Mouse (Mus musculus): ENCODE data around the gene Pmm2.

Gene Pmm2

DNA sequence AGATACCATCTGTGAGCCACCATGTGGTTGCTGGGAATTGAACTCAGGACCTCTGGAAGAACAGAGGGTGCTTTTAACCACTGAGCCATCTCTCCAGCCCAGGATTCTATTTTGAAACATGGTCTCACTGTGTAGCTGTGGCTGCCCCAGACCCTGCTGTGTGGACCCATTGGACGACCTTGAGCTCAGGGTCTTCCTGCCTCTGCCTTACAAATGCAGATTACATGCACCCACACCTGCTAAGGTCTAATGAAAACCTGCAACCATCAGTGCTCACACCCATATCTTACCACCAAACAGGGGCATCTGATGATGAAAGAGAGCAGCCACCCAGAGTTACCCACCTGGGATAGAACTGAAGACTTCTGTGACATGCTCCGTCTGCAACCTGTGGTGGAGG, 18.8 kb downstream of the Pmm2 start:
- DNase-seq (ENCODE audit: low spot score in 2 of 2) = no peak

DNA sequence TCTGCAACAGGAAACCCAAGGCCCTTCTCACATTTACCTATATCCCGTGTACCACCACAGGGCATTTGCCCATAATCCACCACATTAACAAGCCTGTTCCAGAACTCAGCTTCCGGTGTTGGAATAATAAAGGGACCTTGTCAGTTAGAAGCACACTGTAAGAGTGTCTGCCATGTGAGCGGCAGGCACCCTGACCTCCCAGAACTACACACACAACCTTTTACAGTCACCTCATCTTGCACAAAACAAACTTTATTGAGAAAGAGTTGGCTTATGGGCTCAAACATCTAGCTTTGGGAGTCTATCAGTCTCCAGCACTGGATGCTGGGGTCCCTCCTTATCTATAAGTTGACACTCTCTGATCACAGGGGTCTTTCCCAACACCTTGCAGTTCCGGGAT, 20.9 kb downstream of the Pmm2 start:
- DNase-seq (ENCODE audit: low spot score in 2 of 2) = no peak

DNA sequence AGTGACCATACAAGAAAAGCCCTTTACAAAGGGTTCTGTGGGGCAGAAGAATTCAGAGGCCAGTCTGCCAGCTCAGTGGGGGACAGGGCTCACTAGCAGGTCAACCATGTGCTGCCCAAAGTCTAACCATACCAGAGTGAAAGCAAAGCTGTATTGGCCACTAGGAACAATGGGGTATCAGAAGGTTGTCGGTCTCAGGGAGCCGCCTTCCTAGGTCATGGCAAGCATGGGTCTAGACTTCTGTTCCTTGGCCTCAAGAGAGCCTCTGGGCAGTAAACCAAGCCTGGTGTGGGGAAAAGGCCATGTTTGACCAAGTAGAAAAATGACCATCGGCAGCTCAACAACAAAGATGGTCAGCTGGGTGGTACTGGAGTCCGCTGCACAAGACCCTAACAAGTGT, 21.3 kb downstream of the Pmm2 start:
- DNase-seq (ENCODE audit: low spot score in 2 of 2) = no peak

DNA sequence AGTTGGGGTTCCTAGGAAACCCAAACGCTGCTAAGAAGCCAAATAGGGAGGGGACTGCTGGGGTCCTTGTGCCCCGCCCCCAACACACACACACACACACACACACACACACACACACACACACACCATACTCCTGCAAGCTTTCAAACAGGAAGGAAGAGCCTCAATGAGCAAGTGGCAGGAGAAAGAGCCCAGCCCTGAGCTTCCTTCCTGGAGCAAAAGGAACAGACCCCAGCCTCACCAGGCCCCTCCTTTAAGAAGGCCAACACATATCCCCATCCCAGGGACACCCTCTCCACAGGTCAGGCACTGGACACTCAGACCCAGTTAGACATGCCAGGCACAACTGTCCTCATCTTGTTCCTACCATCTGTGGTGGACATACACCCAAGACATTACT, 25.5 kb downstream of the Pmm2 start:
- no peak for DNase-seq (ENCODE audit: low spot score in 2 of 2)

DNA sequence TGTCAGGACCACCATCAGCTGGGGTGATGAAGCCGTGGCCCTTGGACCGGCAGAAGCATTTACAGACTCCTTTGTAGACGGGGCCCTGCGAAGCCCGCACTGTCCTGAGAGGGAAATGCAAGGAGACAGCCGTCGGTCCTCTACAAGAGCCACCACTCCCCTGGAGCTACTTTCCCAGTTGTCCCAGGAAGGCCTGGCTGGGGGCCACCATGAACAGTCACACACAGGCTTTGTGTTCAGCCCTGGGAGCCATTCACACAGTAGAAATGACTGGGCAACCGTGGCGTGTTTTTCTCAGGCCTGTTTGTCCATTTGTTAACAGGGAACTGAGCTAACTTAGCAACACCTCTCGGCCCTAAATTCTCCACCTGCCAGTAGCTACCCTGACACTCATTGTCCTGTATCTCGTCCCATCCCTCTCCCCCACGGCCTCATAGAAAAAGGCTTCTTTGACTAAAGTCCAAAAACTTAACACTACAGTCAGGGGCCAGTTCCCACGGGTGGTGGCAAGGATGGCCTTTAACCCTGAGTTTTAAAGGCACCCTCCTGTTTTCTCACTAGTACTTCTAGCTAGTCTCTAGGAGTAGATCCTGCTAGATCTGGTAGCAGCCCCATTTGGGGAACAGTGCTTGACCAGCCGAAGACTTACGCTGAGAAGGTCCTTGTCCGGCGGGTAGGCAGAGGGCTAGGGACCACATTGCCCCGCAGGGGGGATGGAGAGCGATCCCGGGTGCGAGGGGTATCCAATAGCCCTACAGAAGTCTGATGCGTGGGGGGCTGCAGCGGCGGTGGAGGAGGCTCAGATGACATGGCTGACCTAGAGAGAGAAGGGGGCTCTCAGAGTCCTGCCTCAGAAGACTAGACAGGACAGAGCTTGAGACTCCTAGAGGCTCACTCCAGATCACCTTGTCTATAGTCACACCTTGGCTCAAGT, 26.4 kb downstream of the Pmm2 start:
- no peak for DNase-seq (ENCODE audit: low spot score in 2 of 2)

DNA sequence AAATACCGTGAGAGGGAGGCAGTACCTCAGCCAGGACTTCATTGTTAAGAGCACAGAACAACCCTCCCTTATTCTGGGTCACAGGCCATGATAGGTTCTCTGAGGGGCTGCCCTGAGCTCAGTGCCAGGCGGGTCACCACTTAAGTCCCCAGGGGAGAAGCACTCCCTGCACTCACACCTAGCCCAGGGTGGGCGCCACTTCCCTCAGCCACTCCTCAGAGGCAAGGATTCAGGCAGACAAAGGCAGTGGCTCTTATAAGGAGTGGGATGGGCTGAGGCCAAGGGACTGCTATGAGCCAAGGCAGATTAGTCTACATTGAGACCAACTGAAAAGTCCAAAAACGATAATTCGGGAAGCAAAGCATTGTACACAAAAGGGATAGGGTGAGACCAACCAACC, 27.9 kb downstream of the Pmm2 start:
- DNase-seq (ENCODE audit: low spot score in 2 of 2) = no peak

- DNase-seq (ENCODE audit: low spot score in 2 of 2) = no peak
These were observed 29.0 kb downstream of the Pmm2 start for GRCm38 (mm10) chr16:8666452-8666851.

DNA sequence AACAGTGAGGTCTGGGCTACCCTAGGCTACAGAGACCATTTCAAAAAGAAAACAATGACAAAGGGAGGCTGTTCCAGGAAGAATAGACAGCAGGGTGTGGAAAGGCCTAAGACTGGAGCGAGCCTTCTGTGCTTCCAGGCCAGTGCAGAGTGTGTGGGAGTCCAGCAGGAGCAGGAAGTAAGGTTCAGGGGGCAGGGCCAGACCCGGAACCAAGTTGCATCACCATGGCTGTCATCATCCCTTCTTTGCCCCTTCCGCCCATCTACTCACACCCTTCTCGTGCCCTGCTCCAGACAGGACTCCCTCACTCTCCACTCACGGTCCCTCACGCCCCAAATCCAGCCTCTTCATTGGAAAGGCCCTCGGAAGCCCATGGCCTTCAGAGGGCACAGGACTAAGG, 29.8 kb downstream of the Pmm2 start:
- DNase-seq (ENCODE audit: low spot score in 2 of 2) = no peak

- DNase-seq (ENCODE audit: low spot score in 2 of 2) = no peak
These were observed 30.3 kb downstream of the Pmm2 start for GRCm38 (mm10) chr16:8667814-8668213.

DNA sequence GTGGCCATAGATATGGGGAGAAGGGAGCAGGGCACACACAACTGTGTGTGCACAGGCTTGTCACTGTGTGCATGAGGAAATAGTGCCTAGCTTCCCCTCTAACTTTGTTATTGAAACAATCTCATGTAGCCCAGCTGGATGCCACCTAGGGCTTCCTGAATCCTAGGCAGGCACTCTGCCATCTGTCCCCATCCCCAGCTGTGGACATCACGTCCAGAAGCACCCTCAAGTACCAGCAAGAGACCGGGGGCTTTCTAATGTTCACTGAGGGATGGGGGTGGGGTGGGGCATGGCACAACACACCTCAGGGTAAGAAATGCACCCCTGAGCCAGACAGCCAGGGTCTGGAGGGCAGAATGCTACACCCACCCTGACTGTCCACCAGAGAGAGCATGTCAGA, 30.9 kb downstream of the Pmm2 start:
- no peak for DNase-seq (ENCODE audit: low spot score in 2 of 2)

- no peak for DNase-seq (ENCODE audit: low spot score in 2 of 2)
These were observed 32.0 kb downstream of the Pmm2 start for GRCm38 (mm10) chr16:8669432-8669831.

DNA sequence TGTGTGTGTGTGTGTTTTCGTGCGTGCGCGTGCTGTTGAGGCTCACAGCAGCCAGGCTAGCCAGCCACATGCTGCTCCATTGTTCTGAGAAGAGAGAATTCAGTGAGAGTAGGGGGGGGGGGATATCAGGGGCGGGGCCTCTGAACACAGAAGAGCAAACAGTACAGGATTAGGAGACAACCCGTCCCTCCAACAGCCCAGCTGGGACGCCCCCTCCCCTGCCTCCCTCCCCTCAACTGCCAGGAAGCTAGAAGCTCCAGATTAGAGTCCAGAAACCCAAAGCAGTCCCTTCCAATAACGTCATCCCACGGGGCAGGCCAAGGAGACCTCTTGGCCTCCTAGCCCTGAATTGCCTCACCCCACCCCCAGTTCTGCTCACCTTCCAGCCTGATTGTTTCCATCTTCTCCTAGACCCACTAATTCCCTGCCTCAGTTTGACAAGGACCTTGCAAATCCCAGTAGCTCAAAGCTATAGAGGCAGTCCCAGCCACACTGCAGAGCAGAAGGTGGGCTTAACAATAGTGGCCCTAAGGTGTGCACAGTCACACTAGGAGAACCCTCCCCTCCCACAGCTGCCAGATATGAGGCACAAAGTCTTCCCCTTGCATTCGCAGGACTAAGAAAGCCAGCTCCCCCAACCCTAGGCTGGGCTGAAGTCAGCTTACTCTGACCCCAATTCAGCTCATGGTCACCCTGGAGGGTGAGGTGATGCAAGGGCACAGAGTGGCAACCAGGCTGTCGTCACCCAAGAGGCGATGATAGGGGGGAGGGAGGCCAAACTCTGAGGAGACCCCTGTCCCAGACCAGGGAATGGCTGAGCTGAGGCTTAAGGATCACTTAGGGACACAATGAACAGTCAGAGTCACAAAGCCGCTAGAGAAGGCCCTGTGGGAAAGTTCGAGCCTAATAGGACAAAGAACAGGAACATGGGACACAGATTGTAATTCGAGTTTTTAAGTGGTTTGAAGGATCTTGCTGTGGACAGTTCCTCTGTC, 32.9 kb downstream of the Pmm2 start:
- no peak for DNase-seq (ENCODE audit: low spot score in 2 of 2)

DNA sequence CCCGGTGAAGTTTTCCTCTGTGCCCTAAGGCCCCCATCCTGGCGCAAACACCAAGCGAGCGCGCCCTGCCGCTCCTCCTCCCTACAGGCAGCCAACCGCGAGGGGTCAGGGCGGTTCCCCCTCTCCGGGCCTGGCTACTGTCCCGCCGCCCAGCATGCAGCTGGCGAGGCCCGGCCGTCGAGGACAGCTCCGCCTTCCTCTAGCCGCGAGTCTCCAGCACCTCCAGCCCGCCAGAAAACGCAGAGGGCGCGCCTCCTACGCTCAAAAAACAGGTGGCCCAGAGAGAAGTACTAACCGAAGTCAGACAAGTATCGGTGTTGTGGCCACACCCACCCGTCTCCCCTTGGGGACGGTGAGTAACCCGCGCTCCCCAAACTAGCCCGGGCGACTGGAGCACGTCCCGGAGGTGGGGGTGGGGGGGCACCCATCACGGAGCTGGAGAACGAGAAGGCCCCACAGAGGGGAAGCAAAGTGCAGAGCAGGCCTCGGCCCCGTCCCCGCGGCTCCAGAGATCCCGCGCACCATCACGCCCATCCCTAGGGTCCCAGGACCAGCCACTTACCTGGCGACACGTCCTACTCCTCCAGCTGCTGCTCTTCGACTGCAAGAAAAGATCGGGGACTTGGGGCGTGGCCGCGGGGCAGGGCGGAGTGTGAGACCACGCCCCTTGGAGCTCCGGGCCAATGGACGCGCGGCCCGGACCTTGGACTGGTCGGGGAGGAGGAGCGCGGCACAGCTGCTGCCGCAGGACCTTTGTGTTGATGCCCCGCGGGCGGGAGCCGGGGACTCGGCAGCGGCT, 34.3 kb downstream of the Pmm2 start, which contains the start of gene Carhsp1:
Carhsp1 (minus strand) TSS at position 605 of the 799 bp plus-strand sequence.
- peak; percentile 78 to 83 for DNase-seq (ENCODE audit: low spot score in 2 of 2)

DNA sequence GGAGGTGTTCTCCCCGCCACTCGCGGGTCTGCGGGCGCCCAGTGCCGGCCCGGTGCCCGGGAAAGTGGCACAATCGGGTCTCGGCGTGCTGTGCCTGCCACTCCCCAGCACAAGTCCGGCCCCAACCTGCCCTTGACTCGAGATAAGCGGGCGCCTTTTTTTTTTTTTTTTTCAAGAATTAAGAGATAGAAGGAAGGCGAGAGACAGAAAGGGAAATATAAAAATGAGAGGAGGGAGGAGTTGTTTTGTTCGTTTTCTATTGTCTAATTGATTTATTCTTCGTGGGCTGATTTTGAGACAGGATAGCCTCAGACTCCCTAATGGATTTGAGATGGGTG, 34.8 kb downstream of the Pmm2 start:
- no peak for DNase-seq (ENCODE audit: low spot score in 2 of 2)

DNA sequence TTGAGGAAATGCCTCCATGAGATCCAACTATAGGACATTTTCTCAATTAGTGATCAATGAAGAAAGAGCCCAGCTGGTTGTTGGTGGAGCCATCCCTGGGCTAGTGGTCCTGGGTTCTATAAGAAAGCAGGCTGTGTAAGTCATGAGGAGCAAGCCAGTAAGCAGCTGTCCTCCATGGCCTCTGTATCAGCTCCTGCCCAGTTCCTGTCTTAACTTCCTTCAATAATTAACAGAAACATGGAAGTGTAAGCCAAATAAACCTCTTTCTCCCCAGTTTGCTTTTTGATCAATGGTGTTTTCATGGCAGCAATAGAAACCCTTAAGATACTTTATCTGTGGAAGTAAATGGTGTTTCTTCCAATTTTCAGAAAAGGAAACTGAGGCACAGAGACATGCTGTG, 35.3 kb downstream of the Pmm2 start:
- DNase-seq (ENCODE audit: low spot score in 2 of 2) = no peak

DNA sequence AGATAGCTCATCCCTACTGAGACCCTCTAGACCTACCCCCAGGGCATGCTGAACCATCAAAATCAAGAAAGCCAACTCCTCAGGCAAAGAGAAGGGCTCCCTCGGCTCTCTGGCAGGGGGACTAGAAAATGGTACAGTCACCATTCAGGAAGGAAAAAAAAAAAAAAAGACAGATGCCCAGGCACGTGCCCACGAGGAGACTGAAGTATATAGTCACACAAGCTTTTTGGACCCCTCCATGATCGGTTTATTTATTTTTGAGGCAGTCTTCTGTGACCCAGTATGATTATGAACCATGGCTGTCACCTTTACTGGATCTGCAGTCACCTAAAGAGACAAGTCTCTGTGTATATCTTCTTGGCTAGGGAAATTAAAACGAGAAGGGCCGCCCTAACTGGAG, 35.9 kb downstream of the Pmm2 start:
- DNase-seq (ENCODE audit: low spot score in 2 of 2) = no peak

GRCm38 (mm10) chr16:8674165-8674564, 36.7 kb downstream of the Pmm2 start:
- DNase-seq (ENCODE audit: low spot score in 2 of 2) = no peak

DNA sequence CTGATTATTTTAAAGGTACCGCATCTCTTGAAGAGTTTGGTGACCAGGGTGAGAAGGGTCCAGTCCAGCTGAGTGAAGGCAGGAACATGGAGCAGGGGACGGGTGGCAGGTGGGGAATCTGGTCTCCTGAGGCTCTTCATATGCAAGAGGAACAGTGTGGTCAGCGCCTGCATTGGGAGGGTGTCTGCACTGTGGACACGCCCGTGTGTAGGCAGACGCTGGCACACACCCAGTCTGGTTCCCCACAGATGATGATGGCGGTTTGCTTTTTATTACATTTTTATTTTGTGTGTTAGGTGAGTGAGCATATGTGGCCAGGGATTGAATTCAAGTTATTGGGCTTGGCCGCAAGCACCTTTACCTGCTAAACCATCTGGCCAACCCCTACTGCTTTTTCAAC, 38.1 kb downstream of the Pmm2 start:
- no peak for DNase-seq (ENCODE audit: low spot score in 2 of 2)

- DNase-seq (ENCODE audit: low spot score in 2 of 2) = no peak
These were observed 38.8 kb downstream of the Pmm2 start for GRCm38 (mm10) chr16:8676228-8676627.

GRCm38 (mm10) chr16:8676800-8677199, 39.3 kb downstream of the Pmm2 start:
- DNase-seq (ENCODE audit: low spot score in 2 of 2) = peak in 1 of 2 experiments; percentile 42

DNA sequence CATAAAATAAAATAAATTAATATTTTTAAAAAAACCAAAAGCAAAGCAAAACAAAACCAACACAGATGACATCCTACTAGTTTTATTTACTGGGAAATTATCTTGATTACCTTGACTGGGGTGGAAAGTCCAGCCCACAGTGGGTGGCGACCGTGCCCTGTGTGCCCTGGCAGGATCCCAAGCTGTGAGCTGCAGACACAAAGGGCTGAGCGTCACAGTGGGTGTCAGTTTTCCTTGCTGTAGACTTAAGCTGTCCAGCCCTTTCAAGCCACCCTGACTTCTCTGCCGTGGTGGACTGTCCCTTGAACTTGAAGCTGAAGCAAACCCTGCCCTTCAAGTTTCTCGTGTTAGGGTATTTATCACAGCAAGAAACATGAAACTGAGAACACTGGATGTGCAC, 40.6 kb downstream of the Pmm2 start:
- DNase-seq (ENCODE audit: low spot score in 2 of 2) = no peak

GRCm38 (mm10) chr16:8678676-8679075, 41.2 kb downstream of the Pmm2 start:
- DNase-seq (ENCODE audit: low spot score in 2 of 2) = no peak

Data from frontal cortex, postnatal 14 days (tissue).